Mouse (Mus musculus) bone marrow, adult 2 months (tissue): ENCODE measurements at regions not wholly inside any gene's neighbourhood (a gene's known extent, or its start where the extent isn't known, plus 50 kb on each side); places are given as distances from the start of the nearest gene placed in this dataset.

Source experiments
- CTCF ChIP-seq: fragments of 200-500 bp; IDR thresholded peaks from 2 replicates; pipeline ENCODE4 v1.5.1; 2011; ENCODE audit warnings: low read length, control low read depth; ENCODE audit not compliant: control insufficient read depth, insufficient read depth
- POLR2A ChIP-seq: fragments of 200-500 bp; IDR thresholded peaks from 2 replicates; pipeline ENCODE4 v1.6.1; 2011; ENCODE audit warnings: low read depth, mild to moderate bottlenecking, control low read depth, low read length, borderline replicate concordance; ENCODE audit not compliant: control insufficient read depth

- TF ChIP-seq CTCF (no peak), POLR2A (no peak)
These were observed 272.2 kb upstream of the Pfn2 start for GRCm38 (mm10) chr3:58120051-58120450.
